Mouse (Mus musculus) mesoderm, embryonic 11.5 days (tissue): Measurements from ENCODE around the gene Gm28043.
"Not testable (repeated sequence)": the region's sequence is repeated elsewhere in the genome, so short reads cannot be mapped to it uniquely, and the experiment has no call there.

Experiments used
- DNase-seq: peaks from one replicate; pipeline ENCODE4 v3.0.0-alpha.2; 2012; ENCODE audit warnings: low read depth, low spot score

Gm28043 gene

DNA sequence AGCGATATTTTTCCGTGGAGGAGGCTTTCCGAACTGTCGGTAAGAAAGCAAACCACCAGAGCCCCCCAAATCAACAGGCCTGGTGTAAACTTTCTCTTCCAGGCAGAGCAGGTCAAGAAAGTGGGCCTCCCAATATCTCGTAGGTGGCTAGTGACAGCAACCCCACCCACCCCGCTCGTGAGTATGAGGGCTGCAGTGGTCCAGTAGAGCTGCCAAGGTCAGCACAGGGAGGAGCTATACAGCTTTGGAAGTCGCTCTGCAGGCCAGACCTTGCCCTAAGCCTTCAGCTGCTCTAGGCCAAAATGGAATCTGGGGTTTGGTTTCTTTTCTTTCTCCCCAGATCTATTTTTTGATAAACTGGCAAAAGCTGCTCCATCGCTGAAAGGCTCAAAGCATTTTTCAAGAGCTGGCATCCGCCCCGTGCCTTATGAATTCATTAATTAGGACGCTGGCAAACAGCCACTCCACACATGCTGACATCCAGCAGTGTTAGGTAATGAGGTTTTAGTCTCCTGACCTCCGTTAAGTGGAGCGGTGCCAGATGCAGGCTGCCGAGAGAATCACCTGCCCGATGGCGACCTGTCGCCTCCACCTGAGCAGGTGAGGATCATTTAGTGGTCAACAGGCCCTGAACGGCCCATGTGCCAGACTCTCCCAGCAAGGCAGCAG, 96.5 kb downstream of the Gm28043 start:
- no peak for DNase-seq

DNA sequence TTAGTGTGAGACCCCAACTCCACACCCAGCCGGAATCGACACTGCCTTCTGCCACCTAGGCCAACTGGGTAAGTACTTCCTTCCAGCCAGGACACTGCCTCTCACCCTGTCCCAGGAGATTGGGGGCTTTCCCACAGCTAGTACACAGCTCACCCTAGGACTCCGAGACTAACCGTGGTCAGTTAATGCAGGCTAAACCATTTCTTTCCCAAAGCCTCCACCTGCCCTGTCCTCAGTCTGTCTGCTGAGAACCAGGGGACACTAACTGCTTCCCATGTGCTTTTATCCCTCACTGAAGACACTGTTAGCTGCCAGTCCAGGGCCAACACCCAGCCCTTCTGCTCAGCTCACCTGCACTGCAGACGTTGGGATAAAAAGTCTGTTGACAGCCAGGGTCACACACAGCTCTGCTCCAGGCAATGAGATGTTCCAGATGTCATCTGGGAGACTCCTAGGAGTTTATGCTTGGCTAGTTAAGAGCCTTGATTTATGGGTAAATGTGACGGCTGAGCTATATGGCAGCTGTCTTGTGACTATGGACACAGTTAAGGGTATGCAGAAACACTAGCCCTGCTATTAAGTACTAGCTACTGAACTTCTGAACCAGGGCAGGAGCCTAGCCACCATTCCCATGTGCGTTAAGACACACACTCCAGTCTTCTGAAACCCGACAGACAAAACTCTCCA, 97.2 kb downstream of the Gm28043 start:
- DNase-seq: peak; percentile 57

- DNase-seq: no peak
Observed at GRCm38 (mm10) chr17:29712565-29712964, 97.9 kb downstream of the Gm28043 start.

GRCm38 (mm10) chr17:29713734-29714133, 99.1 kb downstream of the Gm28043 start:
- DNase-seq: not testable (repeated sequence)

- peak; percentile 97 for DNase-seq
Observed at GRCm38 (mm10) chr17:29716732-29717445, 102.2 kb downstream of the Gm28043 start, which contains the start of gene Ccdc167. Gene Ccdc167, minus strand, starts transcription at chr17:29717044.

- no peak for DNase-seq
Observed at GRCm38 (mm10) chr17:29718660-29719059, 104.0 kb downstream of the Gm28043 start.

- no peak for DNase-seq
Observed at GRCm38 (mm10) chr17:29719628-29720575, 105.2 kb downstream of the Gm28043 start.

- no peak for DNase-seq
Observed at GRCm38 (mm10) chr17:29720755-29721365, 106.2 kb downstream of the Gm28043 start.

DNA sequence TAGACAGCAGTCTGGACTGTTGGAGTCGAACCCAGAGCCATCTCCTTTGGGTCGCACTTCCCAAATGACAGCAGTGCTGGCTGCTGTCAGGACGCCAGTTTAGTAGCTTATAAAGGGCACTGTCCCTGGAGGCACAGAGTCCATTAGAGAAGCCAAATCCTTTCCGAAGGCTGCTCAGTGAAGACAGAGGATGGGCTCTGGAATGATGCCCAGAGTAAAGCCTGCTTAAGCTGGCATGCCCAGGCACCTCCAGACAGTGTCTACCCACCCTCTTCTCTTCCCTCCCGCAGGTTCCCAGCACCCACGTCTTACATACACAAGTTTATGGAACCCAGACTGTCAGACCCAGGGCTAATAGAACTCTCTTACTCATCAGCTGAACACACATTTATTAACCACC, 109.9 kb downstream of the Gm28043 start:
- DNase-seq: no peak

DNA sequence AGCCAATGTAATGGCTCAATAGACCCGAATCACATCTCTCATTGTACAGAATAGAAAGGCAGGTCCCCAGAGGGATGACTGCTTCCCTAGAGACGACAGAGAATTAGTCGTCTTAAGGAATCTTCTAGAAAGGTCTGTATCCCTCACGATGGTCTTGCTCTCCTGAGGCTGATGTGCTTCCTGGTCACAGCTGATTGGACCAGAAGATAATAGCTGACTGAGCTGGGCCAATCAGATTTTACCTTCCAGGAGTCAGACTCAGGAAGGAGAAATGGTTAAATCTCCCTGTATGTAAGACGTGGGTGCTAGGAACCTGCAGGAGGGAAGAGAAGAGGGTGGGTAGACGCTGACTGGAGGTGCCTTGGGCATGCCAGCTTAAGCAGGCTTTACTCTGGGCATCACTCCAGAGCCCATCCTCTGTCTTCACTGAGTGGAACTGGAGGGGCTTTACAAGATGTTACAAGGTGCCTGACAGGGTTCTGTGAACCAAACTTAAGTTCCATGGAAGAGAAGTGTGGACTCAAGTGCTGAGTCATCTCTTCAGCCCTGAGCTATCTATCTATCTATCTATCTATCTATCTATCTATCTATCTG, 110.4 kb downstream of the Gm28043 start:
- no peak for DNase-seq

GRCm38 (mm10) chr17:29728082-29728481, 113.4 kb downstream of the Gm28043 start:
- DNase-seq: no peak

DNA sequence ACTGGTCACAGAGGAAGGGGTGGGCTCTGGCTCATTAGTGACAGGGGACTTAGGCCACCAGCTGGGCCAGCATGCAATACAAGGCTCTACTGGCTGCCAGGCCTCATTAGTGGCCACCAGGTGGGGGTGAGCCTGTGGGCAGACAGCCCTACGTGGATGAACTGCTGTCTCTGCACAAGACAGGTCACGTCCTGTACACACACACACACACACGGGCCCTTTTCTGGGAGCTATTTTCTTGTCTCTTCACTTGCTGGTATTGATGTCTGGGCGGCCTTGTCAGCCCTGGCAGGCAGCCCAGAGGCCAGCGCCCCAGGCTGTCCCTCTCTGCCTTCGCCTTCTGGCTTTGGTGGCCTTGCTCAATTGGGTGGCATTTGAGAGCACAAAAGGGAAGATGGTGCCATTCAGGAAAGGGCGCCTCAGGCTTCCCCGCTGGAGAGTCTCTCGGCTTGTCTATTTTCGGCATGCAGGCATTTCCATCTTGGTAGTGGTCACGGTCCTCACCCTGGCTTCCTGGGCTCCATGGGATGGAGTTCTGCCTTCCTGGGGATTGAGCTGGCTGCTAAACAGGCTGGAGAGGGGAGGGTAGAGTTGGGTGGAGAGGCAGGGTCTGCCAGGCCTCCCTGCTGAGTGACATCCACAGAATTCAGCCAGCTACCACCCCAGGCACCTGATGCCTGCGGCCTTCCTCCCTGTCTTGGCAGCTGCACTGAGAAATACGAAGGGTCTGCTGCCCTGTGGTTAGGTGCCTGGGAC, 116.0 kb downstream of the Gm28043 start:
- DNase-seq: no peak

DNA sequence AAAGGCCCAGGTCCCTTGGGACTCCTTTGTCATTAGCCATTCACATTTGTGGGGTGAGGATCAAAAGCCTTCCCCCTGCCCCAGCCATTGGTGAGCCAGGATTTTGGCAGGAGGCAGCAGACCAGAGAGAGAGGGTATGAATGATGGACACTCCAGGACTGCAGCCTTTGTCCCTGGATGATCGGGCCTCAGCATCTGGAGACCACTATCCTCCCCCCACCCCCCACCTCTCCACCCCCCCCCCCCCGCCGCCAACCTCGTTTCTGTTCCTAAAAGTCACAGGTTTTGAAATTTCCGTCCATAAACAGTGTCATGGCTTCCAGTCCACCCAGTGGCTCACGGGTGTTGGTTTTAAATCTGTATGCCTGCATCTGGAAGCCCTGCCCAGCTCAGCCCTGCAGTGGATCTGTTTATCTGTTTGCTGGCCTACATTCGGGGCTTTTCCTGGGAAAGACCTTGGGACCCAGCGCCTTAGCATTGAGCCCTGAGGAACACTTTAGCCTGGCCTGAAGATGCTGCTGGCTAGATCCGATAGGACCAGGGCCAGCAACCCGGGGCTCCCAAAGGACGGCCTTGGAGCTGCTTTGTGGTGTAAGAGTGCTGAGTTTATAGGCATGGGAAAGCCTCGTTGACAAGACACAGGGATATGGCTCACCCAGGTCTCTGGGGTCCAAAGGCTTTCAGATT, 116.7 kb downstream of the Gm28043 start:
- peak; percentile 45 for DNase-seq

GRCm38 (mm10) chr17:29731953-29732325, 117.3 kb downstream of the Gm28043 start:
- DNase-seq: no peak

GRCm38 (mm10) chr17:29732522-29732921, 117.8 kb downstream of the Gm28043 start:
- DNase-seq: no peak

GRCm38 (mm10) chr17:29736448-29737014, 121.9 kb downstream of the Gm28043 start:
- DNase-seq: no peak

DNA sequence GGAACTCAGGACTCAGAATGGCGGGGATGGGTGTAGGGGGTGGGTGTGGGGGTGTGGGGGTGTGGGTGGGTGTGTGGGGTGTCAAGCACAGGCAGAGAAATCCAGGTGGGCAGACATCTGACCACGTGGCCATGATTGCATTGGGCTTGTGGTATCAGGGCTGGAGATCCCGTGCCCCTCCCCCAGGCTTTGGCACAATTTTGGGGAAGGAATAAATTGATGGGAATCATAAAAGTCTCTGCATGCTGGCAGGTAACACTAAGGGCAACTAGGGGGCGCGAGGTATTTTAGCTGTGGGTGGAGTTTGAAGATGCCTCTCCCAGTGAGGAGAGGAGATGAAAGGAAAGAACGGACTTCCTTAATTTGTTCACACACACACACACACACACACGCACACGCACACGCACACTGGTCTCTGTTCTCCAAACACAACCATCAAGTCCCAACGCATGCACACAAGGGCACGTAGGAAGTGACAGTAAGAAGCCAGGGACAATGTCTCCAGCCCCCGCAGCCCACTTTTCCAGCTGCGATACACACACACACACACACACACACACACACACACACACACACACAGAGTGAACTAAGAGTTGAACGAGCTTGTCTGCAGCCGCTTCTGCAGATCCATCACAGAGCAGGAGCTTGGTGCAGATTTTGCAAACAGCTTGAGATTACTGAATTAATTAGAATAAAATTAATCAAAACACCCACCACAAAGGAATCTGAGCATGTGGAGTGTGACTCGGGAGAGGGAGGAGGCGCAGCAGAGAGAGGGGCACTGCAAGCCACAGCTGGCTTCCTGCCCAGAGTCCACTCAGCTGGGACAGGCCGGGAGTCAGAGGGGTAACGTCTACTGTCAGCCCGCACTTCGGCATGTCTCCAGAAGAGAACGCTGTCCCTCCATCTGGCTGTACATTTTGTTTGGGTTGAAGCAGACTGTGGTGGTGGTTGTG, 123.5 kb downstream of the Gm28043 start:
- DNase-seq: no peak

DNA sequence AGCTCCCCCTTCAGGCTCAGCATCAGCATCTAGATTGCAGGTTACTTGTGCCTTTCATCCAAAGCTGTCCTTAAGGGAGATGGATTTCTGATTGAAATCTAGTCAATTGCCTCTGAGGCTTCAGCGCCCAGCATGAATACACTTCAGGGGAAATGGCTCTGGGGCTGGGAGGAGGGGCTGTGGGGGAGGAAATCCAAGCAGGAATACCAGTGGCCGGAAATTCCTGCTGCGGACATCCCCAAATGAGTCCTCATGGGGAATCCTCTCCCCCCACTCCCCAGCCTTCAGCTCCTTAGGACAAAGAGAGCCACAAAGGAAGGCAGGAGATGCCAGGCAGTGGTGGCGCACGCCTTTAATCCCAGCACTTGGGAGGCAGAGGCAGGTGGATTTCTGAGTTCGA, 132.8 kb downstream of the Gm28043 start:
- no peak for DNase-seq
